Mouse (Mus musculus) testis, adult 2 months (tissue): ENCODE measurements around the gene Id3.

ENCODE experiments used
- CTCF ChIP-seq: fragments of 200-500 bp; IDR thresholded peaks from 2 replicates; pipeline ENCODE4 v1.5.1; 2012; ENCODE audit warnings: low read depth, mild to moderate bottlenecking, inconsistent platforms, low read length, moderate library complexity; ENCODE audit not compliant: control insufficient read depth, insufficient read depth, insufficient replicate concordance
- POLR2A ChIP-seq: fragments of 200-500 bp; IDR thresholded peaks from 2 replicates; pipeline ENCODE4 v1.6.1; 2012; ENCODE audit warnings: low read depth, mild to moderate bottlenecking, inconsistent platforms, low read length, moderate library complexity; ENCODE audit not compliant: control insufficient read depth

- TF ChIP-seq POLR2A (no peak), CTCF (no peak)
Measured at GRCm38 (mm10) chr4:136095490-136096105, 47.7 kb upstream of the Id3 start.
